Comparison of ENCODE assay signal across 8 mouse cellular contexts in genomic region chr17:80224326-80225116, GRCm38 (mm10). TPM values are rescaled to one million over a fixed set of nuclear protein-coding genes. Genes with fewer than 3 reads are reported as not detected.
DNase-seq lines count a peak whose midpoint lies in the region; ATAC-seq lines count a peak whose summit lies in the region.

Gene Gemin6 (plus strand): TSS chr17:80224441.

- H3K9me3 ChIP-seq in hindbrain, embryonic 16.5 days (ENCODE audit: control insufficient read depth, low read length), result no peaks in the 10 kb centered on the region

- no peaks in the 10 kb centered on the region for H3K36me3 ChIP-seq in hindbrain, embryonic 16.5 days (ENCODE audit: control insufficient read depth, insufficient read depth, low read length)
- H3K36me3 ChIP-seq in macrophage (ENCODE audit: inconsistent target), result no peaks in the 10 kb centered on the region

- peak within 1 kb of the TSS; percentile 76 for H3K9ac ChIP-seq in hindbrain, embryonic 16.5 days (ENCODE audit: low read depth, low read length)

- peak within 1 kb of the TSS; percentile 81 for H3K4me2 ChIP-seq in hindbrain, embryonic 16.5 days (ENCODE audit: low read length)

- H3K4me3 ChIP-seq in hindbrain, embryonic 16.5 days (ENCODE audit: low read length), result peak within 1 kb of the TSS; percentile 64
- peak within 1 kb of the TSS; percentile 67 for H3K4me3 ChIP-seq in macrophage (ENCODE audit: inconsistent target)

- H3K27ac ChIP-seq in hindbrain, embryonic 16.5 days (ENCODE audit: low read depth, low read length), result peak within 1 kb of the TSS; percentile 66
- peak within 1 kb of the TSS; percentile 58 for H3K27ac ChIP-seq in macrophage

- H3K27me3 ChIP-seq in hindbrain, embryonic 16.5 days (replicated peaks; ENCODE audit: control insufficient read depth, insufficient read depth, low read length), result 0 out of 2 replicates have a peak, but pooled peaks cover 3% of the 10 kb centered on the region

- peak; percentile 98 for ATAC-seq in hindbrain, embryonic 16.5 days

- DNase-seq in T-cell, adult 2 months (ENCODE audit: low spot score), result peak; percentile 85
- peak; percentile 83 to 91 for DNase-seq in cerebellum, postnatal 36 days
- peak; percentile 89 to 93 for DNase-seq in frontal cortex, postnatal 36 days (ENCODE audit: low spot score in 2 of 2)
- DNase-seq in left cerebral cortex, adult 18-20 months (ENCODE audit: low spot score in 2 of 2), result peak; percentile 87 to 91
- peak; percentile 93 for DNase-seq in right cerebral cortex, adult 18-20 months
- DNase-seq in urinary bladder, postnatal 10 days (ENCODE audit: low spot score), result peak; percentile 28

- peaks cover 5% of the 10 kb centered on the region for H3K4me1 ChIP-seq in hindbrain, embryonic 16.5 days (ENCODE audit: control insufficient read depth, insufficient read depth, low read depth, low read length)

- under 1% methylated on average over 33 of the region's 33 CpGs for WGBS in hindbrain, embryonic 16.5 days
- under 1% methylated on average over 32 of the region's 33 CpGs for WGBS in macrophage (ENCODE audit: missing documents)

- no peaks in the 10 kb centered on the region for H3K79me2 ChIP-seq in macrophage (ENCODE audit: inconsistent target)

RNA-seq across cellular contexts. Expression of gene Gemin6, which starts in this region (rescaled TPM):
- polyA plus RNA-seq in hindbrain, embryonic 16.5 days (2015; fragmentation: Nextera tagmentation; extraction: Ambion mirVana), result 20.0 and 20.8 TPM in 2 replicates
- 1 to 10 TPM; 3.9 to 5.9 TPM for total RNA-seq in left cerebral cortex, adult 18-20 months (2021)
- 1 to 10 TPM in 7 of 26 experiments, under 1 TPM in 5, not detected in 14; 0.68 to 3.5 (median 1.4) TPM for total RNA-seq in macrophage (2018; cell fraction: chromatin; rRNA removed)
- 1 to 10 TPM; 1.8 to 7.3 (median 4.2) TPM for total RNA-seq in macrophage (2018; cell fraction: cytosol; rRNA removed)
- 1 to 10 TPM in 15 of 26 experiments, under 1 TPM in 5, not detected in 6; 0.50 to 4.6 (median 1.6) TPM for total RNA-seq in macrophage (2018; cell fraction: nucleus; rRNA removed)
- polyA plus RNA-seq in macrophage (2018), result 4.2 to 14.9 TPM (median 4.6 TPM) in 3 replicates

Comparison
In these comparisons a context has a peak if more than half of its experiments do, and no peak if none do; other contexts are left out.
1. Peak in every context shown above with its lines: DNase-seq, ATAC-seq, H3K4me3 ChIP-seq and H3K27ac ChIP-seq.
2. DNase-seq: peak in every context shown above with its lines; median percentile 93 in right cerebral cortex, adult 18-20 months; 91 in frontal cortex, postnatal 36 days; 89 in left cerebral cortex, adult 18-20 months; 87 in cerebellum, postnatal 36 days; 85 in T-cell, adult 2 months; 28 in urinary bladder, postnatal 10 days.